Mouse (Mus musculus) embryonic facial prominence, embryonic 14.5 days (tissue): ENCODE measurements at regions not wholly inside any gene's neighbourhood (a gene's known extent, or its start where the extent isn't known, plus 50 kb on each side); places are given as distances from the start of the nearest gene placed in this dataset.

Experiments used
- ATAC-seq: fragments of 200-750 bp; cut with Nextera tagmentation; 2 replicates; pipeline ENCODE4 v1.8.0; 2017; ENCODE audit warnings: low read depth, moderate number of reproducible peaks, moderate TSS enrichment
- DNase-seq: peaks from one replicate; pipeline ENCODE4 v3.0.0-alpha.2; 2015; ENCODE audit warnings: low spot score
- H3K27ac ChIP-seq: fragments of 300-500 bp; sonication (generic); replicated peaks from 2 replicates; pipeline ENCODE4 v1.5.1; 2014; ENCODE audit warnings: low read depth, mild to moderate bottlenecking, low read length, moderate library complexity
- H3K27me3 ChIP-seq: fragments of 300-500 bp; sonication (generic); replicated peaks from 2 replicates; pipeline ENCODE4 v1.6.1; 2014; ENCODE audit warnings: low read length; ENCODE audit not compliant: control insufficient read depth, insufficient read depth
- H3K36me3 ChIP-seq: fragments of 300-500 bp; sonication (generic); 2 replicates; pipeline ENCODE4 v1.6.1; 2014; ENCODE audit warnings: low read length, mixed read lengths; ENCODE audit not compliant: control insufficient read depth, insufficient read depth
- H3K4me1 ChIP-seq: fragments of 300-500 bp; sonication (generic); 2 replicates; pipeline ENCODE4 v1.6.1; 2014; ENCODE audit warnings: antibody characterized with exemption, low read length; ENCODE audit not compliant: control insufficient read depth, insufficient read depth
- H3K4me2 ChIP-seq: fragments of 300-500 bp; sonication (generic); 2 replicates; pipeline ENCODE4 v1.6.1; 2014; ENCODE audit warnings: low read depth, mild to moderate bottlenecking, low read length, moderate library complexity, mixed read lengths
- H3K4me3 ChIP-seq: fragments of 300-500 bp; sonication (generic); 2 replicates; pipeline ENCODE4 v1.5.1; 2014; ENCODE audit warnings: low read depth, mild to moderate bottlenecking, low read length
- H3K9ac ChIP-seq: fragments of 300-500 bp; sonication (generic); 2 replicates; pipeline ENCODE4 v1.6.1; 2014; ENCODE audit warnings: low read depth, mild to moderate bottlenecking, low read length, moderate library complexity, mixed read lengths
- H3K9me3 ChIP-seq: fragments of 300-500 bp; sonication (generic); 2 replicates; pipeline ENCODE4 v1.6.1; 2016; ENCODE audit warnings: low read length; ENCODE audit not compliant: control insufficient read depth
- WGBS: fragments of 180-500 bp; shearing (Covaris S2); extraction: QIAGEN DNeasy Blood & Tissue Kit; methylation state at CpG from one replicate; pipeline ENCODE4 v1.1.7; 2014; 5-methylcytosine and 5-hydroxymethylcytosine counted together

GRCm38 (mm10) chr13:6877018-6877901 lies 228.7 kb upstream of the Pfkp start:
- H3K27me3 ChIP-seq = no peaks in the 10 kb centered on the region
- 97% methylated on average over 5 of the region's 5 CpGs for WGBS
- no peak overlapping the region for H3K9ac ChIP-seq
- ATAC-seq = no peak
- H3K4me1 ChIP-seq = no peaks in the 10 kb centered on the region
- no peak overlapping the region for H3K27ac ChIP-seq
- no peak for DNase-seq
- no peaks in the 10 kb centered on the region for H3K9me3 ChIP-seq
- no peaks in the 10 kb centered on the region for H3K36me3 ChIP-seq
- no peak overlapping the region for H3K4me2 ChIP-seq
- H3K4me3 ChIP-seq = no peak overlapping the region

GRCm38 (mm10) chr13:6862186-6862585 lies 213.6 kb upstream of the Pfkp start:
- 66% methylated on average over 1 of the region's 1 CpGs for WGBS
- ATAC-seq (no peak), DNase-seq (no peak)
- Histone ChIP-seq H3K4me1 (no peaks in the 10 kb centered on the region), H3K36me3 (no peaks in the 10 kb centered on the region), H3K4me2 (no peak overlapping the region), H3K27me3 (no peaks in the 10 kb centered on the region), H3K9me3 (no peaks in the 10 kb centered on the region), H3K9ac (no peak overlapping the region), H3K4me3 (no peak overlapping the region), H3K27ac (no peak overlapping the region)

- H3K4me3 ChIP-seq = no peak overlapping the region
- no peaks in the 10 kb centered on the region for H3K36me3 ChIP-seq
- H3K27me3 ChIP-seq = no peaks in the 10 kb centered on the region
- H3K4me2 ChIP-seq = no peak overlapping the region
- 86% methylated on average over 3 of the region's 3 CpGs for WGBS
- no peak for DNase-seq
- H3K4me1 ChIP-seq = no peaks in the 10 kb centered on the region
- no peak for ATAC-seq
- no peak overlapping the region for H3K9ac ChIP-seq
- H3K9me3 ChIP-seq = no peaks in the 10 kb centered on the region
- no peak overlapping the region for H3K27ac ChIP-seq
These were observed 211.0 kb upstream of the Pfkp start for GRCm38 (mm10) chr13:6859551-6859950.

- no peaks in the 10 kb centered on the region for H3K9me3 ChIP-seq
- H3K27me3 ChIP-seq = no peaks in the 10 kb centered on the region
- DNase-seq (peak; percentile 24), ATAC-seq (no peak)
- no peaks in the 10 kb centered on the region for H3K36me3 ChIP-seq
- H3K4me1 ChIP-seq = no peaks in the 10 kb centered on the region
- no peak overlapping the region for H3K27ac ChIP-seq
- no peak overlapping the region for H3K9ac ChIP-seq
- no peak overlapping the region for H3K4me2 ChIP-seq
- 60% methylated on average over 10 of the region's 10 CpGs for WGBS
- no peak overlapping the region for H3K4me3 ChIP-seq
These were observed 206.9 kb upstream of the Pfkp start for GRCm38 (mm10) chr13:6855199-6856148.

- WGBS = 89% methylated on average over 5 of the region's 5 CpGs
- H3K4me3 ChIP-seq = no peak overlapping the region
- no peak for ATAC-seq
- no peaks in the 10 kb centered on the region for H3K36me3 ChIP-seq
- H3K9ac ChIP-seq = no peak overlapping the region
- no peak overlapping the region for H3K27ac ChIP-seq
- no peak overlapping the region for H3K4me2 ChIP-seq
- no peak for DNase-seq
- H3K4me1 ChIP-seq = no peaks in the 10 kb centered on the region
- no peaks in the 10 kb centered on the region for H3K9me3 ChIP-seq
- no peaks in the 10 kb centered on the region for H3K27me3 ChIP-seq
These were observed 188.9 kb upstream of the Pfkp start for GRCm38 (mm10) chr13:6837446-6837845.

GRCm38 (mm10) chr13:6837075-6837422 lies 188.5 kb upstream of the Pfkp start:
- Histone ChIP-seq H3K4me3 (no peak overlapping the region), H3K4me1 (no peaks in the 10 kb centered on the region), H3K9ac (no peak overlapping the region), H3K36me3 (no peaks in the 10 kb centered on the region), H3K9me3 (no peaks in the 10 kb centered on the region), H3K27me3 (no peaks in the 10 kb centered on the region), H3K27ac (no peak overlapping the region), H3K4me2 (no peak overlapping the region)
- ATAC-seq = no peak
- WGBS = 77% methylated on average over 1 of the region's 1 CpGs
- DNase-seq = no peak

- Histone ChIP-seq H3K27me3 (no peaks in the 10 kb centered on the region), H3K36me3 (no peaks in the 10 kb centered on the region), H3K9me3 (no peaks in the 10 kb centered on the region), H3K9ac (no peak overlapping the region), H3K4me3 (no peak overlapping the region), H3K4me1 (no peaks in the 10 kb centered on the region), H3K27ac (no peak overlapping the region), H3K4me2 (no peak overlapping the region)
- 27% methylated on average over 6 of the region's 6 CpGs for WGBS
- peak; percentile 81; the same call in 1 of the 2 replicates for ATAC-seq
- peak; percentile 74 for DNase-seq
These were observed 187.9 kb upstream of the Pfkp start for GRCm38 (mm10) chr13:6836351-6837074.

- 55% methylated on average over 1 of the region's 1 CpGs for WGBS
These were observed 181.3 kb upstream of the Pfkp start for GRCm38 (mm10) chr13:6829882-6830281.

More at GRCm38 (mm10) chr13:6829882-6830281, 181.3 kb upstream of the Pfkp start:
- DNase-seq (no peak), ATAC-seq (no peak)
- H3K27me3 ChIP-seq = no peaks in the 10 kb centered on the region
- no peak overlapping the region for H3K4me3 ChIP-seq
- H3K4me1 ChIP-seq = no peaks in the 10 kb centered on the region
- H3K9ac ChIP-seq = no peak overlapping the region
- no peaks in the 10 kb centered on the region for H3K36me3 ChIP-seq
- no peak overlapping the region for H3K4me2 ChIP-seq
- no peaks in the 10 kb centered on the region for H3K9me3 ChIP-seq
- H3K27ac ChIP-seq = no peak overlapping the region
